Mouse (Mus musculus): ENCODE data around the gene Pole3. TPM values are rescaled to one million over a fixed set of nuclear protein-coding genes. Genes with fewer than 3 reads are reported as not detected.

Pole3 gene
- polyA plus RNA-seq (2014; fragmentation: Illumina TruSeq; extraction: RNeasy Lipid Tissue Mini Kit (QIAGEN cat#74804); ENCODE audit: low read depth, low replicate concordance) = 47.1 TPM

GRCm38 (mm10) chr4:62524651-62525488 lies at the start of gene Pole3, which contains the start of gene 4933430I17Rik:
Gene Pole3, minus strand, starts transcription at chr4:62525068.
Gene 4933430I17Rik, plus strand, starts transcription at chr4:62525369.

GRCm38 (mm10) chr4:62559797-62560329 lies 35.0 kb upstream of the Pole3 start, which contains the start of gene Rgs3:
Gene Rgs3, plus strand, starts transcription at chr4:62559847.

GRCm38 (mm10) chr4:62519849-62520233 lies 5.0 kb downstream of the Pole3 start, which contains the start of gene Alad:
Gene Alad, minus strand, starts transcription at chr4:62519918.

GRCm38 (mm10) chr4:62503374-62503970 lies 21.4 kb downstream of the Pole3 start, which contains the start of gene Hdhd3:
Gene Hdhd3, minus strand, starts transcription at chr4:62503467.

GRCm38 (mm10) chr4:62479937-62480708 lies 44.7 kb downstream of the Pole3 start, which contains the start of gene Bspry:
Gene Bspry, plus strand, starts transcription at chr4:62480053.

Other genes starting within 250 kb of the Pole3 start
- gene Fkbp15, start 164.5 kb downstream of the Pole3 start, polyA plus RNA-seq (2014; fragmentation: Illumina TruSeq; extraction: RNeasy Lipid Tissue Mini Kit (QIAGEN cat#74804); ENCODE audit: low read depth, low replicate concordance) = 18.9 TPM
- gene Slc31a1, start 164.3 kb downstream of the Pole3 start, polyA plus RNA-seq (2014; fragmentation: Illumina TruSeq; extraction: RNeasy Lipid Tissue Mini Kit (QIAGEN cat#74804); ENCODE audit: low read depth, low replicate concordance) = 232 TPM
- gene Cdc26, start 116.4 kb downstream of the Pole3 start, polyA plus RNA-seq (2014; fragmentation: Illumina TruSeq; extraction: RNeasy Lipid Tissue Mini Kit (QIAGEN cat#74804); ENCODE audit: low read depth, low replicate concordance) = 56.6 TPM
- gene Prpf4, start 116.3 kb downstream of the Pole3 start, polyA plus RNA-seq (2014; fragmentation: Illumina TruSeq; extraction: RNeasy Lipid Tissue Mini Kit (QIAGEN cat#74804); ENCODE audit: low read depth, low replicate concordance) = 10.6 TPM
- 4.2 TPM for gene Rnf183, start 89.8 kb downstream of the Pole3 start, polyA plus RNA-seq (2014; fragmentation: Illumina TruSeq; extraction: RNeasy Lipid Tissue Mini Kit (QIAGEN cat#74804); ENCODE audit: low read depth, low replicate concordance)
- 6.2 TPM for gene Wdr31, start 54.2 kb downstream of the Pole3 start, polyA plus RNA-seq (2014; fragmentation: Illumina TruSeq; extraction: RNeasy Lipid Tissue Mini Kit (QIAGEN cat#74804); ENCODE audit: low read depth, low replicate concordance)
- gene Bspry, start 45.0 kb downstream of the Pole3 start, polyA plus RNA-seq (2014; fragmentation: Illumina TruSeq; extraction: RNeasy Lipid Tissue Mini Kit (QIAGEN cat#74804); ENCODE audit: low read depth, low replicate concordance) = 3.4 TPM
- gene Hdhd3, start 21.6 kb downstream of the Pole3 start, polyA plus RNA-seq (2014; fragmentation: Illumina TruSeq; extraction: RNeasy Lipid Tissue Mini Kit (QIAGEN cat#74804); ENCODE audit: low read depth, low replicate concordance) = 0.40 TPM
- 0.93 TPM for gene Alad, start 5.2 kb downstream of the Pole3 start, polyA plus RNA-seq (2014; fragmentation: Illumina TruSeq; extraction: RNeasy Lipid Tissue Mini Kit (QIAGEN cat#74804); ENCODE audit: low read depth, low replicate concordance)
- not detected for gene 4933430I17Rik, start 301 bp upstream of the Pole3 start, polyA plus RNA-seq (2014; fragmentation: Illumina TruSeq; extraction: RNeasy Lipid Tissue Mini Kit (QIAGEN cat#74804); ENCODE audit: low read depth, low replicate concordance)
- 2.6 TPM for gene Rgs3, start 34.8 kb upstream of the Pole3 start, polyA plus RNA-seq (2014; fragmentation: Illumina TruSeq; extraction: RNeasy Lipid Tissue Mini Kit (QIAGEN cat#74804); ENCODE audit: low read depth, low replicate concordance)

Data from kidney, adult 10 weeks (tissue).